Mouse (Mus musculus) ovary, postnatal 14 days (tissue): ENCODE measurements at regions not wholly inside any gene's neighbourhood (a gene's known extent, or its start where the extent isn't known, plus 50 kb on each side); places are given as distances from the start of the nearest gene placed in this dataset.

Source experiments
- DNase-seq: peaks from one replicate; pipeline ENCODE4 v3.0.0; 2022; ENCODE audit warnings: low spot score

DNA sequence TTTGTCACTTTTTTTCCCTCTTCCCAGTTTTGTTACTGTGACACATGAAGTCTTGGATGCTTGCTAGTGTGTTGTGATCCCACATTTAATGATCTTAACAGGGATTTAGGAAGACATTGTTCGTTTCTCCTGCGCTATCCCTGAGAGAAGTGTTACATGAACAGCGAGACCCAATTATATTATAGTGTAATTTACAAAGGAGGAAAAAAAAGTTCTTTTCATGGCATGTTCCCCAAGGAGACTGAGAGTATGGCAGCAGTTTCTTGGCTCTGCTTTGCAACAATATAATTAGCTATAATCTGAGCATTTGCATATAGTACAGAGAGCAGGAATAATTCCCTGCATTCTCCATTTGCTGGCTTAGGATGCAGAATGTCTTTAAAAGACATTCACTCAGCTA lies 168.6 kb downstream of the Insc start:
- no peak for DNase-seq

DNA sequence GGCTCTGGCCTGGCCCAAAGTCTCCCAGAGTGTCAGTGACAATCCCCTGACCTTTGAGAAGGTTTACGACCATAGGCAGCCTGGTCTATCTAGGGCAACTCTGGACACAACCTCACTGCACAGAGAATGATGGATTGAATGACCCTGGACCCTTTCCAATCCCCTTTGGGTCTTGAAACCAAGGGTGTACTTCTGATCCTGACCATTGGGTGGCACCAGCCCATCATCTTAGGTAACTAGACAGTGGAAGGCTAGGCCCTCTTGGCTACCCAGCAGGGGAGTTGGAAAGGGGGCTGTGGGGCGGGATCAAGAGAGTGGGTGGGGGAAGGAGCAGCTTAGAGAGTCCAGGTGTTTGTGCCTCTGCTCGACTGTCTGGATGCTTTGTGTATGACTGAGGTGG lies 178.7 kb downstream of the Insc start:
- peak; percentile 54 for DNase-seq

- no peak for DNase-seq
Observed at GRCm38 (mm10) chr7:114933861-114934260, 190.4 kb downstream of the Insc start.

- no peak for DNase-seq
Observed at GRCm38 (mm10) chr7:114950759-114951158, 207.3 kb downstream of the Insc start.

DNA sequence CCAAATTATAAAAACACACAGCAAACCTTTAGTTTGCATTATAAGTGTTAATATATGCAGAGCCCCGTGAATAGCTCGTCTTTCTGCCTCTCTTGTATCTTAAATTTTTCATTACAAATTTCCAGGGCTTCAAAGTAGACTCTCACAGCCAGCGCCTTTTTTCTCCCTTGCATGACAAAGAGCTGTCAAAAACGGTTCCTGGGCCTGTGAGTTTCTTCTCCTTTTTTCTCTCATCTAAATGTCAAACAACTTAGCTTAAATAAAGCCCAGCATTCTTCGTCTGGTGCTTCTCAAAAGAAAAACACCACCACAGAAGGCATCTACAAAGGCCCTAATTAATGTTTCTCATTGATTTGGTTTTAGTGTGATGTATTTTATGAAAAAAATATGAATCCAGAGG lies 219.7 kb downstream of the Insc start:
- DNase-seq: no peak

GRCm38 (mm10) chr7:114965923-114966322 lies 222.4 kb downstream of the Insc start:
- no peak for DNase-seq

- DNase-seq: no peak
Observed at GRCm38 (mm10) chr7:114986481-114986880, 243.0 kb downstream of the Insc start.

DNA sequence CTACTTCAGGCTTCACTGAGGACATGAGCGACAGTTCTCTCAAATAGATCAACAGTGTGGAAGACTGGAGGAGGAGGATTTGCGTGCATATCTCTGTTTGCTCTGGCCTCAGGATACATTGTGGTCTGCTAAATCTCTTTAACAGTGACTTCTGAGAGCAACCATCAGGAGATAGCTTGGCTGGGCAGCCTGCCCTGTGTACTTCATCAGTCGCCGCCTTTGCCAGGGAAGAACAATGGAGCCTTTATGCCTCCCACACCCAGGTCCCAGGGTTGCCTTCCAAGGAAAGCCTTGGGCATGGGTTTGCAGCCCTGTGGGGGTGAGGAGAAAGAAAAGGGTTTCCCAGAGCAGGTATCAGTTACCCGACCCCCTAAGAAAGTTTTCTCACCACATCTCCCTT lies 247.8 kb downstream of the Insc start:
- DNase-seq: no peak

DNA sequence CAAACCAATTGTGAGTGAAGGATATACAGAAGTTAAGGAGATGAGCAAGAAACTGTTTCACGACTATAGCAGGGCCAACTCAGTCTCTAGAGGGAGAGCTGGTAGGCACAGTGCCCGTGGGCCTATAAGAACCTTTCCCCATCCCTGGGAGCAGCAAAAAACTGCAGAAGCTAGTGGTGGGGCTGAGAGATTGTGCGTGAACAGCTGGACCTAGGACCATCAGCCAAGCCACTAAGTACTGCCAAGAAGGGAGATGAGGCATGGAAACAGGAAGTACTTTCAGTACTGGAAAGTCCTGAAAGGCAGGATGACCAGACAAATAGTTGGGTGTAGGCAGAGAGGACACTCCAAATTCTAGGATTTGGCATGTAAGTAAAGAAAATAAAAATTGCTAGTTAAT lies 248.9 kb downstream of the Insc start:
- DNase-seq: no peak

- no peak for DNase-seq
Observed at GRCm38 (mm10) chr7:115000796-115001524, 257.5 kb downstream of the Insc start.

- DNase-seq: no peak
Observed at GRCm38 (mm10) chr7:115014253-115014998, 270.9 kb downstream of the Insc start.

DNA sequence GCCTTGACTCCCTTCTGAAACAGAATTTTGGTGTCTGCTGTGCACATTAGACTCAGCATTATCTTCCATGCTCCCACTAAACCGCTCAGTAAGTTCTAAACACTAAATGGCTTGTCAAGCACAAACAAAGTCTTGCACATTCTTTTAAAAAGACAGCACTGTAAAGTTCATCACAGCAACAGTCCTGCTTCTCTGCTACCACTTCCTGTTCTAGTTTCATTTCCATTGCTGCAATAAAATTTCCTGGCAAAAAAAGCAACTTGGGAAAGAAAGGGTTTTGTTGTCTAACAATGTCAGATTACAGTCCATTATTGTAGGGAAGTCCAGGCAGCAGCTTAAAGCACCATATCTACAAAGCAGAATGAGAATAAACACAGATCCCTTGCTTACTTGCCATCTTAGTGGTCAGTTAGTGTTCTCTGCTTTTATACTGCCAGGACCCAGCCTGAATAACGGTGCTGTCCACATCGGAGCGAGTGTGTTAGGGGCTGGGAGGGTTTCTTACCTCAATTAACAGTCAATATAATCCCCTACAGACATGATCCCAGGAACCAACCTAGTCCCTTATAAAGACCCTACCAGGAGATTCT lies 276.0 kb downstream of the Insc start:
- no peak for DNase-seq

DNA sequence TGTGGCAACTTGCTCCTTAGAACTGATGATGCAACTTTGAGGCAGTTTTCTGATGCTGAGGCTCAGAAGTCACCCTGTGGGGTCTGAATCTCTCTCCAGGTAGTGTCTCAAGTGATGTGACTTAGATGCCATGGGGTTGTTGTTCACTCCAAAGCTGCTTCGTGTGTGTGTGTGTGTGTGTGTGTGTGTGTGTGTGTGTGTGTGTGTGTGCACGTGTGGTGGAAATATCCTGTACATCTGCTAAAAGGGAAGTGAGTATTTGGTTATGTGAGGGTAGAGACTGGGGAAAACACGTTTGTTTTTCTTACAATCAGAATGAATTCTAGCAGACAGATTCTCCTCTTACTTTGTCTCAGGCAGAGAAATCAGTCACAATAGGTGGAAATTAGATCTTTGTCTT lies 276.5 kb downstream of the Insc start:
- no peak for DNase-seq

GRCm38 (mm10) chr7:115025803-115026202 lies 282.3 kb downstream of the Insc start:
- no peak for DNase-seq

DNA sequence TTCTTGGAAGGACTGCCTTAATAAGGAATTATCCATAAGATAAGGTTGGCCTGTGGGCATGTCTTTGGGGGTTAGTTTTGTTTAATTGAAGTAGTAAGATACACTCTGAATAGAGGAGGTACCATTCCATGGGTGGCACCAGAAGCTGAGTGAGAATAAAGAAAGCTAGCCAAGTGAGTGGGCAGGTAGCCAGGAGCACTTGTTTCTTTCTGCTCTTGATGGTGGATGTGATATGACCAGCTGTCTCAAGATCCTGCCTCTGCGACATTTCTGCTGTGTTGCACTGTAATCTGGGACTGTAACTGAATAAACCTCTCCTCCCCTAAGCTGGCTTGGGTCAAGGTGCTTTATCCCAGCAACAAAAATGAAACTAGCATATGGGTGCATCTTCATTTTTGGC lies 284.2 kb downstream of the Insc start:
- DNase-seq: no peak

DNA sequence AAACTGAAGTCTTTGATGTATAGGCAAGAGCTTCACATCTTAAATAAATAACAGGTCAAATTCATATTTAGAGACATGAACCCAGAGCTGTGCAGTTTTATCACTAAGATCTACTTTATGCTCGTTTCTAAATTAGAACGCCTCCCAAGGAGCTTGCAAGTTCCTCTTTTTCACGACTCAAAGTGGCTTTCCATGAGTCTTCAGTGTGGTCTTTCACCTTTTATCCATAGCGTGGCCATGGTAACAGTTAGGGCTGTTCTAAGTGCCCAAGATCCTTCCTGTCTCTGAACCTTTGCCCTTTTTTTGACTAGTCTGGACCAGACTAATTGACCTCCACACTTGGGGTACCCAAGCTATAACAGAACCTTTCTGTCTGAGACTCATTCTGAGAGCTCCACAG lies 290.5 kb downstream of the Insc start:
- DNase-seq: no peak

DNA sequence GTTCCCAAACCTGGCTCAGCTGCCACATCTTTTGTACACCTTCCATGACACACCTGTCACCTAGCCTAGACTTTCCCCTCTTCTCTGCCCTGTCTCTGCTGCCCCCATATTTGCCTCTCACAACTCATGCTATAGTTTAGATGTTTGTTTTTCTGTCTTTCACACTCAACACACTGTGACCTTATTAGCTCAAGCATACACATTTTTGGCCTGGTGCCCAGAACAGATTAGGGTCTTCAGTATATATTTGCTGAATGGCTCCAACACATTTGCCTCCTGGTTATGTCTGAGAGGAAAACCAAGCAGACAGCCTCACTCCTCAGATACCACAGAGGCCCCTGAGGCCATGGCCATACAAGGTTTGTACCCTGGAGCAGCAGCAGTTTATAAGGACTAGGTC lies 312.0 kb downstream of the Insc start:
- DNase-seq: no peak

- DNase-seq: no peak
Observed at GRCm38 (mm10) chr7:115056992-115057645, 313.6 kb downstream of the Insc start.

GRCm38 (mm10) chr7:115057736-115058135 lies 314.2 kb downstream of the Insc start:
- no peak for DNase-seq

DNA sequence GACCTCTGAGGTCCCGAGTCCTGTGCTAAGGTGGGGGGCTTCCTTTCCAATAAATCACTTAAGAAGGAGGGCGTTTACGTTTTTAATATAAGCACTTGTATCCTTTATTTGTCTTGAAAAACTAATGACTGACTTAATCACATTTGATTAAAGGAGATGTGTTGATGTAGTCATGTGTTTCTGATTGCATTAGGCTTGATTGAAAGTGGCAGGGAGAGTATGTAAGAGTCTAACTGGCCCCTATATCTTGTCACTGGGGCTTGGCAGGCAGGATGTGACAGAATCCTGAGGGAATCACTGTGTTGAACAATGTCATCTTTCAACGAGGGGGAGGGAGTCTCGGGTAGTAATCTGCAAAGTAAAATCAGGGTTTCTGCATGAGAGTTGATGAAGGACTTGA lies 316.7 kb downstream of the Insc start:
- DNase-seq: no peak

DNA sequence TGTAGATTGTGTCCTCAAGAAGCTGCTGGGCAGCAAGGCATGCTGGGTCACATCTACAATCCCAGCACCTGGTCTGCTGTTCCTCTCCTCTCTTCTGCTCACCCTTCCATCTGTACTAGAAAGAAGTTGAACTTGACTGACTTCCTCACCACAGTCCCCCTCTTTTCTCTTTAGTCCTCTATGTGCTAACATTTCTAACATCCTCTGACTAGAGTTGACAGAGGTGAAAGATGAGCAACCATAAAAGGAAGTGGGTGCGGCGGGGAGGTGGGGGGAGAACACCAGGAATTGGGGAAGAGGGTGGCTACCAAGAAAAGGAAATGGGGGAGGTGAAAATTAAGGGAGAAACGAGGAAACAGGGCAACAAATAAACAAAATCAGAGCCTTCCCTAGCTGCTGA lies 319.3 kb downstream of the Insc start:
- DNase-seq: no peak

- DNase-seq: no peak
Observed at GRCm38 (mm10) chr7:115067641-115068040, 324.1 kb downstream of the Insc start.

DNA sequence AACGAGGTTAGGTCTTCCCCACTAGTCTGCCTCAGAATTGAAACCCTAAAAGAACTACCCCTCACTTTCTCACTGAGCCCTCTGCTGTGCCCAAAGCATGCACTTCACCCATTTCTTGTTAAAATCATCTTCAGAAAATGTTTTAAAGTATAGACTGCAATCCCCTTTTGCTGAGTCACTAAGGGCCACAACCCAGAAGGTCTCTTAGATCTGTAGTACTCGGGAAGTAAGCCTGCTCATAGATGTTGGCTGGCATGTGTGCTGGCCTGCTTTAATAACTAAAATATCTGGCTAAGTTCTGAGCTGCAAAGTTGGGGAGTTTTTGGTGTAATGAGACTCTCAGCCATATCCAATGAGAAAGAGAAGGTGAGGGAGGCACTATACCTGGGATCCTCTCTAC lies 329.9 kb downstream of the Insc start:
- DNase-seq: no peak
